Mouse (Mus musculus) right cerebral cortex, postnatal 25 days (tissue): ENCODE data around the gene Mcl1.
"Not testable (repeated sequence)": the region's sequence is repeated elsewhere in the genome, so short reads cannot be mapped to it uniquely, and the experiment has no call there.

Experiments
- DNase-seq: peaks from one replicate; pipeline ENCODE4 v3.0.0; 2022

The Mcl1 gene

DNA sequence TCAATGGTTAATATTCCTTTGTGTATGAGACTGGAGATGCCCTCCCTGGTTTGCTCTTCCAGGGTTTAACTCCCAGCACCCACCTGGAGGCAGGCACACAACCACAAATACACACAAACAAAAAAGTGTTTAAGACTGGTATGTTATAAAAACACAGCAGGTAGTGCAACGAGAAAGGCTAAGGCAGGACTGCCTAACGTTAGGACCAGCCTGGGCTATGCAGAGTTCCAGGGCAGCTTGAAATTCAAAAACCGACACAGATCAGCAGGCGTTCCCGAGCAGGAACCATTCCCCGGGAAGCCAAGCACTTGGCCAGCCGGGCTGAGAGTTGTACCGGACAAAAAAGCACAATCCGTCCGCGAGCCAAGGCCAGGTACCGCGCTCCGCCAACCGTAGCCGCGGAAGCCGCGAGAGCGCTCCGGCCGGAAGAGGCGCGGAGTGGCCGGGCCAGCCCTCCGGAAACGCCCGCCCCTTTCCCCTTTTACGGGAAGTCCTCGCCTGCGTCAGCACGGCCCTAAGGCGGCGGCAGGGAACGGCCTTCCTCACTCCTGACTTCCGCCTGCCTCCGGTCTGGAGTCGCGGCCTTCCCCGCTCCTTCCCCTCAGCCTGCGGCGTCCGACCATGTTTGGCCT, at the start of gene Mcl1:
TSS of gene Mcl1 (plus strand) at position 553 of the 632 bp plus-strand sequence.
- DNase-seq, result peak; percentile 93

DNA sequence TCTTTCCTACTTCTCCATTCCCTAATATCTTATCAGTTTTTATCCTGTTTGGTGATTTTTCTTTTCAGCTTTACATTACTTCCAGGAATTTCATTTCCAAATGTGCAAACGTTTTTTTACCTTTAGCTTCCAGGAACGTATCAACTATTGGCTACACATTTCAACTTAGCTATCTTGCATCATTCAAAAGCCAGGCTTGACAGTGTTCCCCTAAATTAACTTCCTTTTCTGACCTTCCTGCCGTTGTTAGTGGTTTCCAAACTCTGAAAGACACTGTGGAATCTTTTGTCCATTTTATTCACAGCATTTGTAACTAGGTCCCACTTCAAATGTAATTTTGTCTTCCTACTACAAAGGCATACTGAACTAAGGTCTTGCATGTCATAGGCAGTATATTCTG, 49.4 kb upstream of the Mcl1 start:
- DNase-seq, result no peak

DNA sequence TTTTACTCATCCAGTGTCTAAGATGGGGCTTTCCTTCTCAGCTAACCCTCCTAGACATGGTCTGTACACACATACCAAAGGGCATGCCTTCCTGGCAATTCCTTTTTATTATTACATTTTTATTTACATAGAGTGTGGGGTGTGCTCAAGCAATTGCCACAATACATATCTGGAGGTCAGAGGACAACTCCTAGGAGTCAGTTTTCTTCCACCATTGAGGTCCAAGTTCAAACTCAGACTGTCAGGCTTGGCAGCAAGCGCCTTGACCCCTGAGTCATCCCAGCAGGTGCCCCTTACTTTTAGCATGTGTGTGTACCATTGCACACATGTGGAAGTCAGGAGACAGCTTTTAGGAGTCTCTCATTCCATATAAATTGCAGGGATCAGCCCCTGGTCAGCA, 44.6 kb upstream of the Mcl1 start:
- DNase-seq, result no peak

DNA sequence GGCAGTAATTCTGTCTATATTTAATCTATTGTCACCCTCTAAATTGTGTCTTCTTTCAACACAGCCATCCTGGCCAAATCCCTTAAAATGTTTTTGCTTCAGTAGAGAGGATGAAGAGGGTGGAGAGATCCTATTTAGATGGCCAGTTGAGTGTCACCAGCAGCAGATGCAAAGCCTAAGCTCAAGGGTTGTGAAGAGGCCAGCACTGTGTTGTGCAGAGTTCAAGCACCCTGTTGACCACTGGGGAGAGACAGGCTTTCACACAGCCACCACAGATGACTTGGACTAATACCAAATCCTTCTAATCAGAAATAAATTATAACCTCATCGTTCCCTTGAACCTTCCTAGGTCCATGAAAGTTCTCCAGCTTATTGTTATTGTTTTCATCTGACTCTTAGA, 40.1 kb upstream of the Mcl1 start:
- no peak for DNase-seq

DNA sequence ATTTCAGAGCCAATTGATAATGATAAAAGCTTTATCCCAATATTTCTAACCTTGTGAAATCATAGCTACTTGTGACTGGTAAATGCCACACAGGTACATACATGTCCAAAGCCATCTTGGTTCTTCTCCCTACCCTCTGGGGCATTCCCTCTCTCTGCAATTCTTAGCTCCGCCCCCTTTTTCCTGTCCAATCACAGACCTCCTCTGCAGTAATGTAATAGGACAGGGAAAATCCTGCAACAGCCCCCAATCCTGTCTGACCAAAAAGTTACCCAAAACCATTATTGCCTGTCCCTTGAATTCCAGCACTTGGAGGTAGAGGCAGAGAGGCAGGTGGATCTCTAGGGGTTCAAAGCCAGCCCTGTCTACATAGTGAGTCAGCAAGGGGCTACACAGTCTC, 37.3 kb upstream of the Mcl1 start:
- no peak for DNase-seq

DNA sequence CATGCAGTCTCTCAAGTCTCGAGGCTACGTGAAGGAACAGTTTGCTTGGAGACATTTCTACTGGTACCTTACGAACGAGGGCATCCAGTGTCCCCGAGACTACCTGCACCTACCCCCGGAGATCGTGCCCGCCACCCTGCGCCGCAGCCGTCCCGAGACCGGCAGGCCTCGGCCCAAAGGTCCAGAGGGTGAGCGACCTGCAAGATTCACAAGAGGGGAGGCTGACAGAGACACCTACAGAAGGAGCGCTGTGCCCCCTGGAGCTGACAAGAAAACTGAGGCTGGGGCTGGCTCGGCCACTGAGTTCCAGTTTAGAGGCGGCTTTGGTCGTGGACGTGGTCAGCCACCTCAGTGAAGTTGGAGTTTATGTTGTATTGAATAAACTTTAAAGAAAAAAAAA, 36.2 kb upstream of the Mcl1 start:
- not testable (repeated sequence) for DNase-seq

DNA sequence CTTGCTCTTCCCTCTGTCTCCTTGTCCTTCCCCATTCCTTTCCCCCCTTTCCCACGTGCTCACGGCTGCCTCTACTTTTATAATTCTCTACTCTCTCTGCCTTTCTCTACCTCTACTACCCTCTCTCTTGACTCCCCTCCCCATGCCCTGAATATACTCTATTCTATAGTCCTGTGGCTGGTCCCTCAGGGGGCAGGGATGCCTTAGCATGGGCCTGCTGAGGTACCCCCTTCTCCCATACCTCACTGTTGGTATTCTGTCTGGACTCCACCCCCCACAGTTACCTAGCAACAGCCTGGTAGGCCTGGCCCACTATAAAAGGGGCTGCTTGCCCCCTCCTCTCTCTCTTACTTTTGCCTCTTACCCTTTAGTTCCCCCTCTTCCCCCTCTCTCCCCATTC, 35.0 kb upstream of the Mcl1 start:
- no peak for DNase-seq

DNA sequence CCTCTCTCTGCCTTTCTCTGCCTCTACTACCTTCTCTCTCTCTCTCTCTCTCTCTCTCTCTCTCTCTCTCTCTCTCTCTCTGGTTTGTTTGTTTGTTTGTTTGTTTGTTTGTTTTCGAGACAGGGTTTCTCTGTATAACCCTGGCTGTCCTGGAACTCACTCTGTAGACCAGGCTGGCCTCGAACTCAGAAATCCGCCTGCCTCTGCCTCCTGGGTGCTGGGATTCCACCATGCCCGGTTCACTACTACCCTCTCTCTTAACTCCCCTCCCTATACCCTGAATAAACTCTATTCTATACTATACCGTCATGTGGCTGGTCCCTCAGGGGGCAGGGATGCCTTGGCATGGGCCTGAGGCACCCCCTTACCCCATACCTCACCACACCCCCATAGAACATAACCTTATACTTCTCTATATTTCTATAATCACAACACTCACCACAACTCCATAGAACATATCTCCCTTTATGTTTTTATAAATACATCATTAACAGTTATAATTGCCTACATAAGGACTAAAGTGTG, 34.5 kb upstream of the Mcl1 start:
- not testable (repeated sequence) for DNase-seq

DNA sequence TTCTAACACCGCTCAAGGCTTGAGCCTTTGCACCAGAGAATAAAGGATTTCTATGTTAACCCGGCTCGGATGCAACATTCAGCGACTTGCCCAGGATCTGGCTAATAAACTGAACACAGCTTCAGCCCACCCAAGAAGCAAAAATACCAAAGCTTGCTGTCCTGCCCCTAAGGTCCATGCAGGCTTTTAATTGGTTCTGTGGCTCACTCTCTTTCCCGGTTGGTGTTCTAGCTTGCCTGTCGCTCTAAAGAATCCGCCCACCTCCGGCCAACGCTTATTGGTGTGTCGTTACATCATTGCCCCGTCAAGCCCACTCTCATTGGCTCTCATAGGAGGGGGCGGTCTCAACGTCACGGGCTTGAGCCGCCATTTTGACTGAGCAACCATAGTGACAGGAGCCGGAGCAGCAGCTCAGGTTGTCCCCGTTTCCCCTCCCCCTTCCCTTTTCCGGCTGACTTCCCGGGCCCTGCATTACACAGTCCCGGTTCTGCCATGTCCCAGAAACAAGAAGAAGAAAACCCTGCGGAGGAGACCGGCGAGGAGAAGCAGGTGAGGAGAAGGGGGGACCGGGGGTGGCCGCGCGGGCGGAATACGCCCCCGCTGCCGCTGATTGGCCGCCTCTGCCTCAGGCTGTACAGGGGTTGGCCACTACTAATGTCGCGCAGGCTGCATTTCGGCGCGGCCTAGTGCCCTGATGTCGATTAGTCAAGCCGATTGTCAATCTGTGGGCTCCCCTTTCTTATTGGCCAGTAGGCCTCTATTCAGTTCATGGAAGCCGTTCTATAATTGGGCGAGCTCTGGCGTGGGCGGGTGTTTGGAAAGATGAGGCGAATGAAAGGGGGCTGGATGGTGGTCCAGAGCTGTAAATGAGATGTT, 33.7 kb upstream of the Mcl1 start, which contains the start of gene Ensa:
TSS of gene Ensa (plus strand) at position 366 of the 876 bp plus-strand sequence.
- DNase-seq, result peak; percentile 97

DNA sequence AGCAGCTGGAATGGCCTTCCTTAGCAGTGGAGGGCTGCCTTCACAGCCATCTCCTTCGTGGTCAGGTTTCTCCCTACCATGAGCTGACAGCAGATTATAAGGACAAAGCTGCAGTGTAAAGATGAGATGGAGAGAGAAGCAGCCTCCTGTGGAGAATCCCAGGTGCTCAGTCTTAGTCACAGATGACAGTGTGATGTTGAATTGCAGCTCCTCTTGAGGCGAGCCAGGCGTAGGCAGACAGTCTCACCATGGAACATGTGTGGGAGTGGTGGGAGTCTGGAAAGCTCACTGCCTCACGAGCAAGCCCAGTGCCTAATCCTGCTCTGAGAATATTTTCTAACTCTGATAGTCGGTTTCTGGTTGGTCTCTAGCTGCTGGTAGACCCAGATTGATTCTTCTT, 30.8 kb upstream of the Mcl1 start:
- DNase-seq, result peak; percentile 83

DNA sequence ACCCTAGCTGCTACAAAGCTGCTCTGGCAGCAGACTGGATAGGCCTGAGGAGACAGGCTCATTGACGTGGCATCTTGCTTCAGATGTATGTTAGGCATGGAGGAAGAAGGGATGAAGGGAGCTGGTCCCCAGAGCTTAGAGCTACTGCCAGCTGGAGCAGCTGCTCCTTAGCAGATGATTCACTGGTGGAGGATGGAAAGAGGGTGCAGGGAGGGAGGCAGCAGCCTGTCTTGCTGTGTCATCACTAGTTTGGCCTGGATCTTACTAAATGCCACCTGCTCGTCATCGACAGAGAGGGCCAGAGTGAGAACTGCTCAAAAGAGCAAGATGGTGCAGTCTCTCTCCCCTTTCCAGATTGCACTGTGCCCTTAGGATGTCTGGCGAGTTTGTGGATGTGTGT, 28.8 kb upstream of the Mcl1 start:
- peak; percentile 78 for DNase-seq

DNA sequence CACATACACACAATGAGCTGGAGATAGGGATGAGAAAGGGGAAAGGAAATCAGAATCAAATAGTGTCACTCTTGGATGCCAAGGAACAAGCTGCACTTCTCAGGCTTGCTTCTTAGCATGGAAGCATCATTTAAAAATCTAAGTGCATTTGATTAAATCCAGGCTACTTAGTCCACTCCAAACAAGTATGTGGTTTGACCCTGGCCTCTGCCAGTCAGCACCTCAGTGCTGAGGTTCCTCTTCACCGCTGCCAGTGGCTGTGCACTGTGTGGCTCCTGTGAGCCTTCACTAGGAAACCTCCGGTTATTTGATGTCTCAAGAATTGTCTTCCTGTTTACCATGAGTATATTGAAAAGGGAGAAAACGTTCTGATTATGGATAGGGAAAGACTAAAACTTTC, 27.7 kb upstream of the Mcl1 start:
- DNase-seq, result no peak

DNA sequence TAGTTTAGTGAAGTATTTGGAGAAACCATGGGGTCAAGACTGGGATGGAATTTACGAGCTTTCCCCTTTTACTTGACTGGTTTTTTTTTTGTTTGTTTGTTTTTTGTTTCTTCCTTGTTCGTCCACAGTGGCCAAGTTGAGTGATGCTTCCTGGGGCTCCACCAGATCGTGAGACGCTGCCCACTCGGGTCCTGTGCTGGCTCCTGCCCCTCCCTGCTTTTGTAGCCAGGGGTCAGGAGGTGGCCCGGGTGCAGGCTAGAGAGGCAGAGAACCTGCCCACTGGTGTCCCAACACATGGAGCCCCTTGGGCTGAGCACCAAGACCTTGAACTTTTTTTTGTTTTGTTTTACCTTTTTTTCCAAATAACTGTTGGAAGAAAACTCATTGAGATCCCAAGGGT, 27.3 kb upstream of the Mcl1 start:
- no peak for DNase-seq

DNA sequence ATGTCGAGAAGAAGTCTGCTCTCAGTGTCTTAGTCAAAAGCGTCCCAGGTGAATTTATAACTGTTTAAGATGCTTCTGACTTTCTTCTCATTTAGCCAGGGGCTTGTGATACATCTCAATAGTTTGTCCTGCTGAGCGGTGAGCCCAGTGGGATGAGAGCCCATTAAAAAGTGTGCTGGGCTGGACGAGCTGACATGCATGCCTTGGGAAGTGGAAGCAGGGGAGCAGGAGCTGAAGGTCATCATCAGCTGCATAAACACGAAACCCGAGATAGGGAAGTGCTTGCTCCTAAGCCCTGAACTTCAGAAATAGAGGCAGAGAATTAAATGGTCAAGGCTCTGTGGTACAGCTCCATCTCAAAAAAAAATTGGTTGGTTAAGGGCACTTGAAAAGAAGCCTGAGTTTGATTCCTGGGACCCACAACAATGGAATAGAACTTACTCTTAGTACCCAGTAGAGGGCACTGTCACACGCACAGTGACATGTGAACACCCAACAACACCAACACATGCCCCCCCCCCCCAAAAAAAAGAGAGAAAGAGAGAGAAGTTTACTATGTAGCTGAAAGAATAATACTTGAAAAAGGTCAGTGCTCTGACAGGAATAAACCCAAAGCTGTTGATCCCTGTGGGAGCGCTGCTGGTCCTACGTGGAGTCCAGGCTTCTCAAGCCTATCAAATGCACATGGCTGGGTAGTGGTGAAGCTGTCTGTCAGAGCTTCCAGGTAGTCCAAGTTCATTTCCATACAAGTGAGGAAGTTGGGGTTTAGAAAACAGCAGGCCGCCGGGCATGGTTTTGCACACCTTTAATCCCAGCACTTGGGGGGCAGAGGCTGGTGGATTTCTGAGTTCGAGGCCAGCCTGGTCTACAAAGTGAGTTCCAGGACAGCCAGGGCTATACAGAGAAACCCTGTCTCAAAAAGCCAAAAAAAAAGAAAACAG, 25.7 kb upstream of the Mcl1 start:
- no peak for DNase-seq

DNA sequence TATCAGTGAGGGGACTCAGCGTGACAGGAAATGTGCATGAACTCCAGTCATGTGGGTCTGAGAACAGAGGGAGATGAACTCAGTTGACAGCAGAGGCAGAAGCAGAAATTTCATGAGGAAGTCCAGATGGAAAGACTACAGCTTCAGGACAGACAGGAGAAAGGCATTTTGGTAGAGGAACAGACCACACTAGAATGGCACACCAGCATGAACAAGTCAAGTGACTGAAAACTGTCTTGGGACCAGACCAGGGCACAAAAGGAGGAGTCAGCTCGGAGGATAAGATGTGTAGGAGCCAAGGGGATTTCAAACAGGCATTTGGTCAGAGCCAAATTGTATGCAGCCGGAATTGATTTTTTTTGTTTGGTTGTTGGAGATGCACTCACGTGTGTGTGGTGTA, 23.0 kb upstream of the Mcl1 start:
- DNase-seq, result no peak

DNA sequence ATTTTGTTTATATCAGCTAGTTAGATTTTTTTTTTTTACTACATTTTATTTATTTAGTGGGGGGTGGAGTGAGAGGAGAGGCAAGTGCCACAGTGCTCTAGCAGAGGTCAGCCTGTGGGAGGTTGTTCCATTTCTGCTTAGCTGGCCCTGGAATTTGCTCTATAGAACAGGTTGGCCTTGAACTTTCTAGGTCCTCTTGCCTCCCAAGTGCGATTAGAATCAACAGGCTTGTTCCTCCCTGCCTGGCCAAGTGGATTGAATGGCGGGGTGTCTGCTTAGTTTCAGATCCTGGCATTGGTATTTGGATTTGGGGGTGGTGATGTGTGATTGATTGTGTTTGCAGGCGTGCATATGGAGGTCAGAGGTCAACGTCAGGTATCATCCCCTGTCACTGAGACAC, 22.5 kb upstream of the Mcl1 start:
- no peak for DNase-seq

DNA sequence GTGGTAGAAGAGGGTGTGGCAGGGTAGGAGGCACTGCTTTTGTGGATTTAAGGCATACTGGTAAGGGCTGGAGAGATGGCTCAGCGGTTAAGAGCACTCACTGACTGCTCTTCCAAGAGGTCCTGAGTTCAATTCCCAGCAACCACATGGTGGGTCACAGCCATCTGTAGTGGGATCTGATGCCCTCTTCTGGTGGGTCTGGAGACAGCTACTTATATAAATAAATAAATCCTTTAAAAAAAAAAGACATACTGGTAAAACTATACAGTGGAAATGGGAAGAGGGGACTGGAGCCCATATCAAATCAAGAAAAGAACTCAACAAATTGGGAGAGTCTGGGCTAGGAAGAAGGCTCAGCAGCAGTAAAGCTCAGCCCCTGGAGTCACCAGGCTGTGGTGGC, 18.9 kb upstream of the Mcl1 start:
- DNase-seq, result no peak

DNA sequence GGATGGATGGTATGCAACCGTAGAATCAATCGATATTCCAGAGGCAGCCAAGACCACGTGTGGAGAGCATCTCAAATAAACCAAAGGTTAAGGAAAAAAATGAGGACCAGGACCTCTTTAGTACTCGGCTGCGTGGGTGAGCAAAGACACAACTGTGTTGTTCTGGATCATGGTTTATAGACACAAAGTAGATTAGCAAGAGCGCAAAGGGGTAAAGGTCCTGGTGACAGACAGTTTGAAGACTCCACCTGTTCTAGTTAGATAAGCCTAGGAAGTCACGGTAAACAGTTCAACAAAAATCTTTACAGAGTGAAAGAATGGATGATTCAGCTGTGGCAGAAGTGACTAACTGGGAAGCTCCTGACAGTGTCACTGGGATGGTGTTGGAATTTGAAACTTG, 15.5 kb upstream of the Mcl1 start:
- no peak for DNase-seq

DNA sequence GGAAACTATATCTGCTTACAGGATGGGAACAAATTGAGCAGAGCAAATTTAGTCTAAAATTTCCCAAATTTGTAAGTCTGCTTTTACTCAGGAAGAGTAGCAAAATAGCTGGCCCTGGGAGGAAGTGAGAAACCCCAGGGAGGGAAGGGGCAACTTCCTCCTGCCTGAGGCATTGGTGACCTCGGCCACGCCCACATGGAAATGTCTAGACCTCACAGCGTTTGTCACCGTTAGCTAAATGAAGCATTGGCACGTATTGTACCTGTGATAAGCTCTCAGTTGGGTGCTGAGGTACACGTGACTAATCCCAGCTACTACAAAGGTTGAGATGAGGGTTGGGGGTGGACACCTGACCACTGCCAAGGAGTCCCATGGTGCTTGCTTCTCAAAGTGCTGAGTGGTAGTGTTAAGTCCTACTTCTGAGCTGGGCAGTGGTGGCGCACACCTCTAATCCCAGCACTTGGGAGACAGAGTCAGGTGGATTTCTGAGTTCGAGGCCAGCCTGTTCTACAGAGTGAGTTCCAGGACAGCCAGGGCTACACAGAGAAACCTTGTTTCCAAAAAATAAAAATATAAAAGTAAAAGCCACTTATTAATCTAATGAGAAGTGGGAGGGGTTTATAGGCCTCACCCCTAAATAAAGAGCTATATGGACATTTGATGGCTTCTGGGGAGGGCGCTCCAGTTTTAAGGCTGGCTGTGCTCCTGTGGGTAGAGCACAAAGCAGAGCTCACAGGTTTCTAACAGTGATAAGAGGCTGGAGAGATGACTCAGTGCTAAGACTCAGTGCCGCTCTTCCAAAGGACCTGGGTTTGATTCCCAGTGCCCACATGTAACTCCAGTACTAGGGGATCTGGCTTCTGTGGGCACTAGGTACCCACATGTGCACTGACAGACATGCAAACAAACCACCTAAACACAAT, 13.0 kb upstream of the Mcl1 start:
- no peak for DNase-seq

DNA sequence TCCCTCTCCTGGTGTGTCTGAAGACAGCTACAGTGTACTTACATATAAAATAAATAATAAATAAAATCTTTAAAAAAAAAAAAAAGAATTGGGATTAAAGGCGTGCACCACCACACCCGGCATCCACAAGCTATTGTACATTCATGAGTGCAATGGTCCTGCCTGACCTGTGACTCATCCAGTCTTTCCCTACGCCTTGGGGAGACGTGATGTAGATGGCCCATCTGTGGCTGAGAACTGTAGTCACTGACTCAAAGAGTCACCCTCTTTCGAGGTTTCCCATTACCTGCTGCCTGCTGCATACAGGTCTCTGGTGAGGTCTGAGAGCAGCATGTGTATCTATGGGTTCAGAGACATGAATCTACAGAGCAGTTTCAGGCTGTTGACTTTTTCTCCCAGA, 10.6 kb upstream of the Mcl1 start:
- DNase-seq, result no peak

DNA sequence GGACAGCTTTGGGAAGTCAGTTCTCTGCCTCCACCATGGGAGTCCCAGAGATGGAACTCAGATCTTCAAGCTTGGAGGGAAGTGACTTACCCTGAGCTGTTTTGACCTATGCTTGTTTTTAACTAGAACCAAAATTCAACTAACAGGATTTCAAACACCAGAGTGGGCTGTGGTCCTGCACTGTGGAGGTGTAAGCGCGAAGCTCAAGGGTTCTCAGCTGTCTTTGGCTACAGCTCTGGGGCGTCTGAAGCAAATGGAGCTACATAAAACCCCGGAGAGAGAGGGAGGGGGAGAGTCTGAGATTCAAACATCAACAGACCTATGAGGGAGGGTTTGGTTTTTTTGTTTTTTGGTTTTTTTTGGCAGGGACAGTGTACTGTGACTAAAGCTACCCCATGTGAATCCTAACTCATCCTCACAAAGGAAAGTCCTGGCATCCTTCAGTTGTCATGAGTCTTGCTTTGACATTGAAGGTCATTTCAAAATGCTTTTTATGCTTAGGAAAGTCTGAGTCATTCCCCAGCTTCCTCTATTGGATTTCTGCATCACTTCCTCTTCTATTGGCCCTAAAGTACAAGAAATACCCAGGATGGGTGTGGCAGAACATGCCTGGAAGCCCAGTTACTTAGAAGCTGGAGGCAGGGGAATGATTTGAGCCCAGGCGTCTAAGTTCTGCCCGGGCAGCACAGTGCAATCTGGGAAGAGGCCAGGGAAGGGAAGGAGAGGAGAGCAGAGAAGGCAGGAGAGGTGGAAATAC, 8.1 kb upstream of the Mcl1 start:
- no peak for DNase-seq
